Mouse (Mus musculus) megakaryocyte, embryonic 14.5 days (primary cell): ENCODE results near the gene Lrp1.

ENCODE experiments used
- FLI1 ChIP-seq: IDR thresholded peaks from 2 replicates; pipeline ENCODE4 v1.6.1; 2012; ENCODE audit warnings: low read length, inconsistent platforms, mixed read lengths
- GATA1 ChIP-seq: IDR thresholded peaks from 3 replicates; pipeline ENCODE4 v1.6.1; 2012; ENCODE audit warnings: mixed read lengths, low read length, inconsistent platforms, borderline replicate concordance

DNA sequence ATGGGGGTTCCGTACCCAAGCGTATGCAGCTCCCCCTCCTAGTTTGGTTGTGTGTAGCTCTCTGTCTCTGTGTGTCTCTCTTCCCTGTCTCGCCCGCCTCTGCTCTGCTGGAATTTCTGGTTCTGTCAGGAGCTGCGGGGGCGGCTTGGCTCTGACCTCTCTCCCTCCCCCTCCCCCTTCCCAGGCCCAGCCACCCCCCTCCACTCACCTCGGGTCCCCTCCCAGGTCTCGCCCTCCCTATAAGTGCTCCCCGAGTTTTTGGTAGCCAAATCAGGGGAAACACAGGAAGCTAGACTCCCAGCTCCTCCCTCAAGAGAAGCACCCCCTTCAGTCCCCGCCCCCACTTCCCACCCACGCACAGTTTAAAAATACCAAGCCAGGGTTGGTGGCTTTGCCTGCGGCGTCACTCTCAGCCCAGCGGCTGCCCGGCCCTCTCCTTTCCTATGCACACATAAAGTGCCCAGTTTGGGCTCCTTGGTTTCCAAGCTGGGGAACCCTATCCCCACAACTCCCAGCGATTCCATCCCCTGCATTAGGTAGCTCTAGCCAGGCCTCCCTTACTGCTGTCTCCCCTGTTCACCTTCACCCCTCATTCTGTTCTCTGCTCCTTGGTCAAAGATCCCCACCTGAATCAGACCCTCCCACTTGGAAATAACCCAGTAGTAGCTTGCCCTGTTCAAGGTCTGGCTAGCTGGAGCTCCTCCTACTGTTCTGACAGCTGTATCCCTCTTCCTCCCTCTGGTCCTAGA, 41.1 kb upstream of the Lrp1 start:
- TF ChIP-seq GATA1: no peak
- TF ChIP-seq FLI1: no peak
